Mouse (Mus musculus) intestine, postnatal 0 days (tissue): ENCODE measurements around the gene Peak1. TPM values are rescaled to one million over a fixed set of nuclear protein-coding genes. Genes with fewer than 3 reads are reported as not detected.

ENCODE experiments used
- ATAC-seq: fragments of 200-750 bp; cut with Nextera tagmentation; 2 replicates; pipeline ENCODE4 v1.8.0; 2017; ENCODE audit warnings: mild to moderate bottlenecking, moderate TSS enrichment, moderate library complexity
- H3K27ac ChIP-seq: fragments of 300-500 bp; sonication (generic); 2 replicates; pipeline ENCODE4 v1.5.1; 2014; ENCODE audit warnings: mild to moderate bottlenecking, low read depth, low read length, moderate library complexity
- H3K27me3 ChIP-seq: fragments of 300-500 bp; sonication (generic); replicated peaks from 2 replicates; pipeline ENCODE4 v1.6.1; 2014; ENCODE audit warnings: low read length, mixed read lengths; ENCODE audit not compliant: control insufficient read depth, insufficient read depth
- H3K36me3 ChIP-seq: fragments of 300-500 bp; sonication (generic); 2 replicates; pipeline ENCODE4 v1.6.1; 2014; ENCODE audit warnings: mild to moderate bottlenecking, moderate library complexity; ENCODE audit not compliant: control insufficient read depth, insufficient read depth
- H3K4me1 ChIP-seq: fragments of 300-500 bp; sonication (generic); replicated peaks from 2 replicates; pipeline ENCODE4 v1.6.1; 2014; ENCODE audit warnings: antibody characterized with exemption, low read length, mixed read lengths; ENCODE audit not compliant: control insufficient read depth, insufficient read depth
- H3K4me2 ChIP-seq: fragments of 300-500 bp; sonication (generic); replicated peaks from 2 replicates; pipeline ENCODE4 v1.6.1; 2014; ENCODE audit warnings: low read depth, mild to moderate bottlenecking, moderate library complexity
- H3K4me3 ChIP-seq: fragments of 300-500 bp; sonication (generic); 2 replicates; pipeline ENCODE4 v1.5.1; 2014; ENCODE audit warnings: low read depth, low read length
- H3K9ac ChIP-seq: fragments of 300-500 bp; sonication (generic); 2 replicates; pipeline ENCODE4 v1.6.1; 2014; ENCODE audit warnings: mild to moderate bottlenecking, low read depth, low read length
- H3K9me3 ChIP-seq: fragments of 300-500 bp; sonication (generic); 2 replicates; pipeline ENCODE4 v1.6.1; 2016; ENCODE audit warnings: mixed run types; ENCODE audit not compliant: control insufficient read depth
- CTCF ChIP-seq: sonication (generic); IDR thresholded peaks from 2 replicates; pipeline ENCODE4 v1.5.1; 2016; ENCODE audit warnings: low read depth, mild to moderate bottlenecking, control low read depth, antibody characterized with exemption, moderate library complexity
- WGBS: fragments of 180-500 bp; shearing (Covaris S2); extraction: QIAGEN DNeasy Blood & Tissue Kit; methylation state at CpG from one replicate; pipeline ENCODE4 v1.1.7; 2014; 5-methylcytosine and 5-hydroxymethylcytosine counted together
- microRNA-seq: library from miRNA; unstranded; fragments of <30 nt; microRNA quantifications from one replicate; pipeline ENCODE4, GENCODE M21; 2016
- polyA plus RNA-seq: library from polyadenylated mRNA; unstranded; fragments of >200 nt; fragmentation: Nextera tagmentation; extraction: Ambion mirVana; gene quantifications from 2 replicates; pipeline ENCODE4 v1.2.1, GENCODE M21; 2015

Gene Peak1
- polyA plus RNA-seq, 1 experiment from 2014 or later = 5.9 TPM

GRCm38 (mm10) chr9:56154572-56154971 lies 263.3 kb downstream of the Peak1 start:
- no peak for ATAC-seq
- 94% methylated on average over 5 of the region's 5 CpGs for WGBS
- TF ChIP-seq CTCF = no peak
- Histone ChIP-seq H3K4me2 (no peak overlapping the region), H3K4me1 (0 out of 2 replicates have a peak, but pooled peaks cover 11% of the 10 kb centered on the region), H3K9me3 (no peaks in the 10 kb centered on the region), H3K4me3 (no peak overlapping the region), H3K36me3 (no peaks in the 10 kb centered on the region; the same call in 1 of the 2 replicates), H3K27ac (no peak overlapping the region), H3K27me3 (no peaks in the 10 kb centered on the region), H3K9ac (no peak overlapping the region)

- Histone ChIP-seq H3K4me1 (0 out of 2 replicates have a peak, but pooled peaks cover 11% of the 10 kb centered on the region), H3K27ac (no peak overlapping the region), H3K9ac (no peak overlapping the region), H3K4me2 (no peak overlapping the region; the same call in 1 of the 2 replicates), H3K4me3 (no peak overlapping the region), H3K36me3 (no peaks in the 10 kb centered on the region; the same call in 1 of the 2 replicates), H3K27me3 (no peaks in the 10 kb centered on the region), H3K9me3 (no peaks in the 10 kb centered on the region)
- ATAC-seq = no peak
- 58% methylated on average over 4 of the region's 4 CpGs for WGBS
- no peak for TF ChIP-seq CTCF
Measured at GRCm38 (mm10) chr9:56152482-56153007, 265.3 kb downstream of the Peak1 start.

GRCm38 (mm10) chr9:56151745-56152481 lies 266.0 kb downstream of the Peak1 start:
- H3K9ac ChIP-seq = no peak overlapping the region
- no peaks in the 10 kb centered on the region for H3K9me3 ChIP-seq
- H3K27me3 ChIP-seq = no peaks in the 10 kb centered on the region
- H3K27ac ChIP-seq = no peak overlapping the region
- ATAC-seq = no peak
- TF ChIP-seq CTCF = no peak
- H3K36me3 ChIP-seq = no peaks in the 10 kb centered on the region; the same call in 1 of the 2 replicates
- H3K4me3 ChIP-seq = no peak overlapping the region
- H3K4me2 ChIP-seq = no peak overlapping the region
- WGBS = 44% methylated on average over 7 of the region's 7 CpGs
- H3K4me1 ChIP-seq = 0 out of 2 replicates have a peak, but pooled peaks cover 8% of the 10 kb centered on the region

Small RNAs within 50 kb of the gene (microRNA-seq; reads per million reads assigned to microRNA genes)
- not detected for gene Gm24270

Other genes starting within 250 kb of the Peak1 start
- 12.9 and 14.3 TPM in 2 replicates for gene Hmg20a, start 542 bp upstream of the Peak1 start, polyA plus RNA-seq